Mouse (Mus musculus) spleen, postnatal 36 days (tissue): Measurements from ENCODE around the gene Srsf11.

Experiments
- DNase-seq, 2 experiments: peaks; one replicate each; pipeline ENCODE4 v3.0.0; 2022; ENCODE audit warnings: low spot score in 2 of 2, mixed read lengths in 1 of 2

Gene Srsf11

GRCm38 (mm10) chr3:157979619-157980018 lies 56.8 kb downstream of the Srsf11 start:
- no peak for DNase-seq

- DNase-seq = no peak
These were observed 63.2 kb downstream of the Srsf11 start for GRCm38 (mm10) chr3:157973236-157973635.

GRCm38 (mm10) chr3:157971151-157971550 lies 65.3 kb downstream of the Srsf11 start:
- no peak for DNase-seq
